Comparison of ENCODE assay signal across 7 mouse cellular contexts in the genomic region with DNA sequence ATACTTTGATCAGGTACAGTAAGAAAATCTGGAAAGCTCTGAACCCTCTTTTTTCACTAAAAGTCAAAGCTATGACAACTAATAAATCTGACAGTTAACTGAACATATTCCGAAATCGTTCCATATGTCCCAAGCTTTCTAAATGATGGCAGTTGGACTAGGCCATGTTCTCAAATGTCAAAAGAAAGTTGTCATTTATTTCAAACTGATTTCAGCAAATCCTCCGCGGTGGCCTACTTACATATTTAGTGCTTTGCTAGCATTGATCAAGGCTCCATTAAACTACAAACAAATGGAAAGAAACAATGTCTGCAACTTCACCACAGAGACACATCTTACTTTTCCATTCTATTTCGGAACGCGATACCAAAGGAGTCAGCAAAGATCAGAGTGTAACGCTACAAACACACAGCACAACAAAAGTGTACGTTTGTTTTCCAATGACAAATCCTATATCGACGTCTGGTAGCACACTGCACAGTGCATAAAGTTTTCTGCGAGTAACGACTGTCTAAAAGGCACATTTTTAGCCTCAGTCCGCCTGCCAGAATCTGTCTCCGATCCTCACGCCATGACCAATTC. TPM values are rescaled to one million over a fixed set of nuclear protein-coding genes. Genes with fewer than 3 reads are reported as not detected.
A peak's percentile ranks its signal among the peaks of the same experiment; 100 is the strongest.
DNase-seq lines count a peak whose midpoint lies in the region; ATAC-seq lines count a peak whose summit lies in the region.

No protein-coding gene starts in this region.

- no peak for DNase-seq in neural tube, embryonic 11.5 days (ENCODE audit: low spot score)
- DNase-seq in neural tube, embryonic 10.5 days (ENCODE audit: extremely low spot score, low spot score), result no peak
- peak; percentile 31 for DNase-seq in embryonic facial prominence, embryonic 11.5 days (ENCODE audit: low spot score)
- DNase-seq in intestine, embryonic 14.5 days (ENCODE audit: low spot score), result no peak
- DNase-seq in left cerebral cortex, postnatal 36 days (ENCODE audit: low spot score in 2 of 2), result no peak
- DNase-seq in T-cell, adult 2 months (ENCODE audit: low spot score), result no peak

- peaks cover 7% of the 10 kb centered on the region; the same call in 1 of the 2 replicates for H3K4me1 ChIP-seq in neural tube, embryonic 11.5 days (ENCODE audit: control insufficient read depth, insufficient read depth, low read length)
- no peaks in the 10 kb centered on the region for H3K4me1 ChIP-seq in embryonic facial prominence, embryonic 11.5 days (ENCODE audit: control insufficient read depth, insufficient read depth, low read length)
- H3K4me1 ChIP-seq in intestine, embryonic 14.5 days (replicated peaks; ENCODE audit: control insufficient read depth, insufficient read depth, low read length), result peaks cover 10% of the 10 kb centered on the region; the same call in 1 of the 2 replicates
- H3K4me1 ChIP-seq in neural tube, embryonic 14.5 days (ENCODE audit: control insufficient read depth, insufficient read depth, low read length), result peaks cover 9% of the 10 kb centered on the region; the same call in 1 of the 2 replicates

- H3K27me3 ChIP-seq in neural tube, embryonic 11.5 days (ENCODE audit: control insufficient read depth, insufficient read depth, low read length), result no peaks in the 10 kb centered on the region
- no peaks in the 10 kb centered on the region for H3K27me3 ChIP-seq in embryonic facial prominence, embryonic 11.5 days (ENCODE audit: control insufficient read depth, insufficient read depth, low read length)
- no peaks in the 10 kb centered on the region for H3K27me3 ChIP-seq in intestine, embryonic 14.5 days (replicated peaks; ENCODE audit: control insufficient read depth, insufficient read depth, low read length)
- H3K27me3 ChIP-seq in neural tube, embryonic 14.5 days (ENCODE audit: control insufficient read depth, insufficient read depth, low read length), result no peaks in the 10 kb centered on the region; the same call in 1 of the 2 replicates

- H3K9ac ChIP-seq in neural tube, embryonic 11.5 days (ENCODE audit: low read length), result peak overlapping the region; percentile 96
- peak overlapping the region; percentile 98 for H3K9ac ChIP-seq in embryonic facial prominence, embryonic 11.5 days (replicated peaks; ENCODE audit: low read length)
- peak overlapping the region; percentile 89 for H3K9ac ChIP-seq in intestine, embryonic 14.5 days (ENCODE audit: low read length)
- H3K9ac ChIP-seq in neural tube, embryonic 14.5 days (replicated peaks; ENCODE audit: low read depth, low read length), result peak overlapping the region; percentile 90

- no peaks in the 10 kb centered on the region for H3K36me3 ChIP-seq in neural tube, embryonic 11.5 days (ENCODE audit: control insufficient read depth, insufficient read depth, low read length)
- no peaks in the 10 kb centered on the region for H3K36me3 ChIP-seq in embryonic facial prominence, embryonic 11.5 days (replicated peaks; ENCODE audit: control insufficient read depth, insufficient read depth, low read depth, low read length)
- H3K36me3 ChIP-seq in intestine, embryonic 14.5 days (ENCODE audit: control insufficient read depth, insufficient read depth, low read length), result no peaks in the 10 kb centered on the region
- H3K36me3 ChIP-seq in neural tube, embryonic 14.5 days (ENCODE audit: control insufficient read depth, insufficient read depth, low read length), result no peaks in the 10 kb centered on the region

- WGBS in neural tube, embryonic 11.5 days, result 8% methylated on average over 16 of the region's 16 CpGs
- WGBS in embryonic facial prominence, embryonic 11.5 days, result 6% methylated on average over 16 of the region's 16 CpGs
- 4% methylated on average over 16 of the region's 16 CpGs for whole genome bisulfite sequencing in intestine, embryonic 14.5 days
- WGBS in neural tube, embryonic 14.5 days, result 6% methylated on average over 16 of the region's 16 CpGs

- no peak for ATAC-seq in neural tube, embryonic 11.5 days (ENCODE audit: insufficient read depth, low FRiP score, low TSS enrichment)
- ATAC-seq in embryonic facial prominence, embryonic 11.5 days (replicated peaks; ENCODE audit: insufficient number of reproducible peaks, low FRiP score, low TSS enrichment, low read depth), result no peak
- no peak for ATAC-seq in intestine, embryonic 14.5 days (replicated peaks; ENCODE audit: low FRiP score, low TSS enrichment, low read depth)
- ATAC-seq in neural tube, embryonic 14.5 days (ENCODE audit: low read depth), result no peak

- peak overlapping the region; percentile 97 for H3K4me3 ChIP-seq in neural tube, embryonic 11.5 days (ENCODE audit: low read depth, low read length)
- peak overlapping the region; percentile 99 for H3K4me3 ChIP-seq in embryonic facial prominence, embryonic 11.5 days (ENCODE audit: low read depth, low read length)
- peak overlapping the region; percentile 88 for H3K4me3 ChIP-seq in intestine, embryonic 14.5 days (ENCODE audit: low read depth, low read length)
- H3K4me3 ChIP-seq in neural tube, embryonic 14.5 days (ENCODE audit: low read depth, low read length), result peak overlapping the region; percentile 93

- intact Hi-C loops in left cerebral cortex, postnatal 36 days (cut with DNase I), result loop anchor here (5.0 kb wide), 1 partner anchor 51 kb away; the partner anchor contains the start of gene Slc35a3

- peak overlapping the region; percentile 93 for H3K27ac ChIP-seq in neural tube, embryonic 11.5 days (ENCODE audit: low read depth, low read length)
- H3K27ac ChIP-seq in embryonic facial prominence, embryonic 11.5 days (replicated peaks; ENCODE audit: low read depth, low read length), result peak overlapping the region; percentile 90; the same call in 1 of the 2 replicates
- peak overlapping the region; percentile 89 for H3K27ac ChIP-seq in intestine, embryonic 14.5 days (ENCODE audit: low read depth)
- H3K27ac ChIP-seq in neural tube, embryonic 14.5 days (ENCODE audit: low read depth, low read length), result peak overlapping the region; percentile 93

- no peaks in the 10 kb centered on the region for H3K9me3 ChIP-seq in neural tube, embryonic 11.5 days (ENCODE audit: control insufficient read depth, low read length)
- H3K9me3 ChIP-seq in embryonic facial prominence, embryonic 11.5 days (replicated peaks; ENCODE audit: control insufficient read depth, low read length), result no peaks in the 10 kb centered on the region
- H3K9me3 ChIP-seq in intestine, embryonic 14.5 days (ENCODE audit: control insufficient read depth, low read length), result no peaks in the 10 kb centered on the region
- H3K9me3 ChIP-seq in neural tube, embryonic 14.5 days (ENCODE audit: control insufficient read depth, low read length), result no peaks in the 10 kb centered on the region

- peak overlapping the region; percentile 72 for H3K4me2 ChIP-seq in neural tube, embryonic 11.5 days (ENCODE audit: low read depth)
- peak overlapping the region; percentile 39 for H3K4me2 ChIP-seq in embryonic facial prominence, embryonic 11.5 days (ENCODE audit: low read depth, low read length)
- peak overlapping the region; percentile 83 for H3K4me2 ChIP-seq in intestine, embryonic 14.5 days (ENCODE audit: low read length)
- peak overlapping the region; percentile 61 for H3K4me2 ChIP-seq in neural tube, embryonic 14.5 days (ENCODE audit: low read depth, low read length)

RNA-seq across cellular contexts. Expression of gene Mfsd14a, which starts 1.1 kb away (rescaled TPM):
- polyA plus RNA-seq in neural tube, embryonic 11.5 days (2014; fragmentation: Nextera tagmentation; extraction: Ambion mirVana), result 79.9 and 81.1 TPM in 2 replicates
- polyA plus RNA-seq in embryonic facial prominence, embryonic 11.5 days (2014; fragmentation: Nextera tagmentation; extraction: Ambion mirVana), result 102 and 105 TPM in 2 replicates
- polyA plus RNA-seq in intestine, embryonic 14.5 days (2014; fragmentation: Nextera tagmentation; extraction: Ambion mirVana), result 91.8 and 100 TPM in 2 replicates
- polyA plus RNA-seq in neural tube, embryonic 14.5 days (2014; fragmentation: Nextera tagmentation; extraction: Ambion mirVana), result 70.7 and 72.4 TPM in 2 replicates
- total RNA-seq in left cerebral cortex, postnatal 36 days (2021), result 10 to 100 TPM; 55.1 to 55.4 TPM

RNA-seq across cellular contexts. Expression of gene Gm43191, which starts 19.7 kb away (rescaled TPM):
- not detected in 2 replicates for polyA plus RNA-seq in neural tube, embryonic 11.5 days (2014; fragmentation: Nextera tagmentation; extraction: Ambion mirVana)
- polyA plus RNA-seq in embryonic facial prominence, embryonic 11.5 days (2014; fragmentation: Nextera tagmentation; extraction: Ambion mirVana), result not detected in 2 replicates
- not detected in 2 replicates for polyA plus RNA-seq in intestine, embryonic 14.5 days (2014; fragmentation: Nextera tagmentation; extraction: Ambion mirVana)
- polyA plus RNA-seq in neural tube, embryonic 14.5 days (2014; fragmentation: Nextera tagmentation; extraction: Ambion mirVana), result not detected in 2 replicates
- not detected for total RNA-seq in left cerebral cortex, postnatal 36 days (2021)

RNA-seq across cellular contexts. Expression of gene Trmt13, which starts 47.0 kb away (rescaled TPM):
- 18.8 and 23.4 TPM in 2 replicates for polyA plus RNA-seq in neural tube, embryonic 11.5 days (2014; fragmentation: Nextera tagmentation; extraction: Ambion mirVana)
- polyA plus RNA-seq in embryonic facial prominence, embryonic 11.5 days (2014; fragmentation: Nextera tagmentation; extraction: Ambion mirVana), result 18.3 and 25.4 TPM in 2 replicates
- polyA plus RNA-seq in intestine, embryonic 14.5 days (2014; fragmentation: Nextera tagmentation; extraction: Ambion mirVana), result 29.0 and 33.4 TPM in 2 replicates
- polyA plus RNA-seq in neural tube, embryonic 14.5 days (2014; fragmentation: Nextera tagmentation; extraction: Ambion mirVana), result 29.1 and 32.2 TPM in 2 replicates
- 10 to 100 TPM; 13.8 to 20.9 TPM for total RNA-seq in left cerebral cortex, postnatal 36 days (2021)

RNA-seq across cellular contexts. Expression of gene Slc35a3, which starts 51.3 kb away (rescaled TPM):
- polyA plus RNA-seq in neural tube, embryonic 11.5 days (2014; fragmentation: Nextera tagmentation; extraction: Ambion mirVana), result 8.8 and 8.9 TPM in 2 replicates
- 6.6 and 7.0 TPM in 2 replicates for polyA plus RNA-seq in embryonic facial prominence, embryonic 11.5 days (2014; fragmentation: Nextera tagmentation; extraction: Ambion mirVana)
- 15.3 and 18.0 TPM in 2 replicates for polyA plus RNA-seq in intestine, embryonic 14.5 days (2014; fragmentation: Nextera tagmentation; extraction: Ambion mirVana)
- 10.5 and 11.7 TPM in 2 replicates for polyA plus RNA-seq in neural tube, embryonic 14.5 days (2014; fragmentation: Nextera tagmentation; extraction: Ambion mirVana)
- 10 to 100 TPM; 12.9 to 13.5 TPM for total RNA-seq in left cerebral cortex, postnatal 36 days (2021)
